Mouse (Mus musculus) CH12.LX (cell line): ENCODE results near the gene Gm20388.

ENCODE experiments used
- CHD1 ChIP-seq: IDR thresholded peaks from 2 replicates; pipeline ENCODE4 v1.6.1; 2012; ENCODE audit warnings: low read depth, low read length, improper control_type of control experiment, inconsistent platforms
- CHD2 ChIP-seq: IDR thresholded peaks from 2 replicates; pipeline ENCODE4 v1.6.1; 2011; ENCODE audit warnings: low read length, improper control_type of control experiment
- CTCF ChIP-seq, 2 experiments: IDR thresholded peaks in 1 of 2; conservative IDR thresholded peaks in 1 of 2; 2 replicates each; pipeline ENCODE4 v1.5.1; 2011 to 2012; ENCODE audit warnings: low read depth in 2 of 2, low read length in 2 of 2, improper control_type of control experiment in 1 of 2, inconsistent platforms in 1 of 2, mild to moderate bottlenecking in 1 of 2, moderate library complexity in 1 of 2
- EP300 ChIP-seq: IDR thresholded peaks from 2 replicates; pipeline ENCODE4 v1.6.1; 2011; ENCODE audit warnings: low read length, improper control_type of control experiment
- MEF2A ChIP-seq: IDR thresholded peaks from 2 replicates; pipeline ENCODE4 v1.6.1; 2014; ENCODE audit warnings: low read depth, mild to moderate bottlenecking, inconsistent platforms, low read length, improper control_type of control experiment, borderline replicate concordance
- POLR2A ChIP-seq: IDR thresholded peaks from 2 replicates; pipeline ENCODE4 v1.6.1; 2011; ENCODE audit warnings: low read depth, mild to moderate bottlenecking, improper control_type of control experiment, low read length
- RAD21 ChIP-seq: IDR thresholded peaks from 2 replicates; pipeline ENCODE4 v1.6.1; 2011; ENCODE audit warnings: low read depth, mild to moderate bottlenecking, low read length, improper control_type of control experiment, moderate library complexity
- ZKSCAN1 ChIP-seq: IDR thresholded peaks from 2 replicates; pipeline ENCODE4 v1.6.1; 2012; ENCODE audit warnings: low read depth, inconsistent platforms, low read length, improper control_type of control experiment, borderline replicate concordance

DNA sequence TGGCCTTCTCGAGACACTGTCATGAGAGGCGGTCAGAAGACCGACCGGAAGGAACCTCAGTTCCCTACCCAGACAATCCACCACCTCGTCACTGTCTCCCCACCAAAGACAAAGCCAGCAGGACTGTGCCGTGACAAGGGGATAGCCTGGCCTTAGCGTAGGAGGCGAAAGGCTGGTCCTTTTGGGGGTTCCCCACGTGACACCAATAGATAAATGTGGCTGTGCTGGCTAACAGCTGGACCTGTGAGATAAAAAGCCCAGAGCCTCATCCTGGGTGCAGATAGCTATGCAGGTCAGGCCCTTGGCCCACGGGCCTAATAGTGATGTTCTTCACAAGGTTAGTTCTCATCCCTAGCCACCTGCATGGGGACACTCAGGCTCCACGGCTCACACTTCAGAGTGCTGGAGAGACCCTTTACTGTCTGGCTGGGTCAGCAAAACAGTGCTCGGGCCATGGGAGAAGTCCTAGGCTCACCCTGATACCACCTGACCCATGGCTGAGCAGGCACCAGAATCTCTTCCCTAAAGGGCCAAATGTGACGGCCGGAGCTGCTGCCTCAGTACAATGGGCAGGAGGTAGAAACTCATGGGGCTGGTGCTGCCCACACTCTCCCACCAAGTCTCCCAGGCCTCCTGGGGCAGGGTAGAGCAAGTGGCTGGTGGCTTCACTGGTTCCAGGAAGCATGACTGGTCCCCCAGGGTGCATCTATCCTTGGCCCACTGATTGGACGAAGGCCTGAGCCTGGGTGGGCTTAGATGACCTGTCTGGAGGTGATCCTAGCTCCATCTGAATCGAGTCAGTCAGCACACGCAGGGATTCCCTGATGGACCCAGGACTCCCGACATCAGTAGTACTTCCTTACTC is 1988.8 kb downstream of the Gm20388 start:
- TF ChIP-seq EP300 = no peak
- TF ChIP-seq CHD1 = no peak; the same call in 1 of the 2 replicates
- no peak for TF ChIP-seq MEF2A
- TF ChIP-seq CTCF (conservative IDR thresholded peaks at IDR 0.05 in 1 of 2, IDR thresholded peaks at IDR 0.05 in 1 of 2; ENCODE audit: low read depth in 2 of 2, low read length in 2 of 2) = no peak
- TF ChIP-seq POLR2A = no peak
- no peak for TF ChIP-seq ZKSCAN1
- TF ChIP-seq RAD21 = no peak
- 0 out of 2 replicates have a peak, but pooled peaks have one; percentile 21 for TF ChIP-seq CHD2
